Mouse (Mus musculus) fat pad, adult 2 months (tissue): ENCODE measurements around the gene Bcam.
"Not testable (repeated sequence)": the region's sequence is repeated elsewhere in the genome, so short reads cannot be mapped to it uniquely, and the experiment has no call there.

Experiments used
- DNase-seq: peaks from one replicate; pipeline ENCODE4 v3.0.0-alpha.2; 2011; ENCODE audit warnings: low read depth, low spot score; ENCODE audit errors: extremely low read depth

Bcam gene

GRCm38 (mm10) chr7:19770984-19771391 is at the start of gene Bcam:
Bcam (minus strand) TSS chr7:19771016.
- no peak for DNase-seq

- no peak for DNase-seq
These were observed 48.1 kb upstream of the Bcam start for GRCm38 (mm10) chr7:19818875-19819274.

- DNase-seq: no peak
These were observed 47.6 kb upstream of the Bcam start for GRCm38 (mm10) chr7:19818440-19818839.

GRCm38 (mm10) chr7:19817382-19818105 is 46.7 kb upstream of the Bcam start:
- DNase-seq: no peak

- no peak for DNase-seq
These were observed 45.5 kb upstream of the Bcam start for GRCm38 (mm10) chr7:19816224-19816771.

GRCm38 (mm10) chr7:19815296-19816223 is 44.7 kb upstream of the Bcam start:
- no peak for DNase-seq

- no peak for DNase-seq
These were observed 42.8 kb upstream of the Bcam start for GRCm38 (mm10) chr7:19813579-19814122.

- no peak for DNase-seq
These were observed 42.3 kb upstream of the Bcam start for GRCm38 (mm10) chr7:19813161-19813560.

GRCm38 (mm10) chr7:19811114-19811513 is 40.3 kb upstream of the Bcam start:
- DNase-seq: no peak

- DNase-seq: no peak
These were observed 38.6 kb upstream of the Bcam start for GRCm38 (mm10) chr7:19809369-19809768.

GRCm38 (mm10) chr7:19806356-19806969 is 35.6 kb upstream of the Bcam start:
- no peak for DNase-seq

GRCm38 (mm10) chr7:19802995-19803394 is 32.2 kb upstream of the Bcam start:
- no peak for DNase-seq

GRCm38 (mm10) chr7:19800764-19801163 is 29.9 kb upstream of the Bcam start:
- no peak for DNase-seq

GRCm38 (mm10) chr7:19796697-19797588 is 26.1 kb upstream of the Bcam start, which contains the start of gene Cblc:
Cblc (minus strand) TSS chr7:19796809.
- no peak for DNase-seq

- DNase-seq: no peak
These were observed 25.4 kb upstream of the Bcam start for GRCm38 (mm10) chr7:19796254-19796653.

GRCm38 (mm10) chr7:19795236-19795635 is 24.4 kb upstream of the Bcam start:
- no peak for DNase-seq

GRCm38 (mm10) chr7:19792701-19793630 is 22.1 kb upstream of the Bcam start:
- DNase-seq: no peak

- not testable (repeated sequence) for DNase-seq
These were observed 20.7 kb upstream of the Bcam start for GRCm38 (mm10) chr7:19791504-19791903.

- DNase-seq: no peak
These were observed 19.1 kb upstream of the Bcam start for GRCm38 (mm10) chr7:19789904-19790347.
